Mouse (Mus musculus) kidney, embryonic 14.5 days (tissue): ENCODE results near the gene S1pr3. TPM values are rescaled to one million over a fixed set of nuclear protein-coding genes. Genes with fewer than 3 reads are reported as not detected.

Source experiments
- ATAC-seq: fragments of 200-750 bp; cut with Nextera tagmentation; 2 replicates; pipeline ENCODE4 v1.8.0; 2017; ENCODE audit warnings: moderate number of reproducible peaks, mild to moderate bottlenecking, moderate TSS enrichment, moderate library complexity; ENCODE audit not compliant: low FRiP score, low TSS enrichment
- H3K27ac ChIP-seq: fragments of 300-500 bp; sonication (generic); 2 replicates; pipeline ENCODE4 v1.5.1; 2014; ENCODE audit warnings: low read depth, mild to moderate bottlenecking, low read length, moderate library complexity, mixed read lengths
- H3K27me3 ChIP-seq: fragments of 300-500 bp; sonication (generic); 2 replicates; pipeline ENCODE4 v1.6.1; 2014; ENCODE audit warnings: mild to moderate bottlenecking, low read length; ENCODE audit not compliant: control insufficient read depth, insufficient read depth
- H3K36me3 ChIP-seq: fragments of 300-500 bp; sonication (generic); 2 replicates; pipeline ENCODE4 v1.6.1; 2014; ENCODE audit warnings: low read length, mixed read lengths; ENCODE audit not compliant: control insufficient read depth, insufficient read depth
- H3K4me1 ChIP-seq: fragments of 300-500 bp; sonication (generic); 2 replicates; pipeline ENCODE4 v1.6.1; 2014; ENCODE audit warnings: low read length, mixed read lengths; ENCODE audit not compliant: control insufficient read depth, insufficient read depth
- H3K4me2 ChIP-seq: fragments of 300-500 bp; sonication (generic); replicated peaks from 2 replicates; pipeline ENCODE4 v1.6.1; 2014; ENCODE audit warnings: low read depth, mild to moderate bottlenecking, low read length
- H3K4me3 ChIP-seq: fragments of 300-500 bp; sonication (generic); 2 replicates; pipeline ENCODE4 v1.5.1; 2014; ENCODE audit warnings: mild to moderate bottlenecking, low read length
- H3K9ac ChIP-seq: fragments of 300-500 bp; sonication (generic); 2 replicates; pipeline ENCODE4 v1.6.1; 2014; ENCODE audit warnings: low read depth, mild to moderate bottlenecking, low read length, moderate library complexity
- H3K9me3 ChIP-seq: fragments of 300-500 bp; sonication (generic); 2 replicates; pipeline ENCODE4 v1.6.1; 2016; ENCODE audit warnings: low read length; ENCODE audit not compliant: control insufficient read depth
- WGBS: fragments of 180-500 bp; shearing (Covaris S2); extraction: QIAGEN DNeasy Blood & Tissue Kit; methylation state at CpG from one replicate; pipeline ENCODE4 v1.1.7; 2014; 5-methylcytosine and 5-hydroxymethylcytosine counted together
- polyA plus RNA-seq: library from polyadenylated mRNA; unstranded; fragments of >200 nt; fragmentation: Nextera tagmentation; extraction: Ambion mirVana; gene quantifications from 2 replicates; pipeline ENCODE4 v1.2.1, GENCODE M21; 2014

Gene S1pr3
- polyA plus RNA-seq, 1 experiment from 2014 or later: 51.9 TPM

DNA sequence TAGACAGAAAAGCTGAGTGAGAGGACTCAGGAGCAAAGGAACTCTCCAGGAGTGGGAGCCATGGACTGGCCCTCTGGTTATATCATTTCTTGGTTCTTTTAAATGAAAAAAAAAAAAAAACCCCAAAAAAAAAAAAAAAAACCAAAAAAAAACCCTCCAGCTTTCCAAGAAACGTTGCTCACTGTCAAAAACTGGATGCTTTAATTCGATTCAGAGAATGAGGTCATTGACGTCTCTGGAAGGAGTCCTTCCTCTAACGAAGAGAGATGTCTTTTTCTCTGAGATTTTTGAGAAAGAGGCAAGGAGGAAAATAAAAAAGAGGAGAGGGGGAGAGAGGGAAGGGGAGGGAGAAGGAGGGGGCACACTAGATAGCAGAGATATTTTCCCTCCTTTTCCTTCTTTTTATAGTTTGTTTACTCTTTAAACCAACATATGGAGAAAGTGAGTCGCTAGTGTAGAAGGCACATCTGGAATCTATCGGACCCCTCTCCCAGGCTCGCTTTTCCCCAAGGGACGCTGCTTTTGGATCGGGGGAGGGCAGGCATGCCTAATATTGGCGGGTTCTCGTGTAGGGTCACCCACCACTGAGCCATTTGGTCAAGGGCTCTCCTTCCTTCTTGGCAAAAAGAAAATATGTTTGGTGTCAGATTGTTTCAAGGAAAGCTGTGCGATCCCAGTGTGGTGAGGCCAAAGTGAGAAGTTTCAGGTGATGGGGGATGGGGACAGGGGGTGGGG, 3.4 kb downstream of the S1pr3 start:
- H3K4me1 ChIP-seq: 0 out of 2 replicates have a peak, but pooled peaks cover 13% of the 10 kb centered on the region
- peak overlapping the region; percentile 42 for H3K9ac ChIP-seq
- peak overlapping the region; percentile 83; the same call in 1 of the 2 replicates for H3K27ac ChIP-seq
- H3K9me3 ChIP-seq: no peaks in the 10 kb centered on the region; the same call in 1 of the 2 replicates
- peaks cover 8% of the 10 kb centered on the region; the same call in 1 of the 2 replicates for H3K36me3 ChIP-seq
- WGBS: 14% methylated on average over 12 of the region's 12 CpGs
- H3K4me3 ChIP-seq: peak overlapping the region; percentile 53
- H3K27me3 ChIP-seq: peaks cover 8% of the 10 kb centered on the region; the same call in 1 of the 2 replicates
- H3K4me2 ChIP-seq: peak overlapping the region; percentile 66
- ATAC-seq: no peak

DNA sequence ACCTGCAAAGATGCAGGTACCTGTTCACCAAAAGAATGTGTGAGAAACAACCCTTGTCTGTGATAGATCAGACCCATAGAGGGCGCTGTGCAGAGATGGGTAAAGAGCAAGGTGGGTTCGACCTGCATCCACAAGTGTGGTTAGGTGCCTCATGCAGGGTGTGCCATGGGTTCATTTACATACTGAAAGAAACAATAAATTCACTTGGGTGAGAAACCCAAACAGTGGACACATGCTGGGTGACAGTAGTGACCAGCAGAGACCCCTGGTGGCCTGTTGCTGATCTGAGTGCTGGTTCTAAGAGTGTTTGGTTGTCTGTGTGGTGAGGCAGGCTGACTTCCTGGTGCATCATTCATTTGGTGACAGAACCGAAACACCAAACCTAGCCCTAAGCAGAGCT, 5.0 kb downstream of the S1pr3 start:
- H3K4me3 ChIP-seq: no peak overlapping the region
- peaks cover 16% of the 10 kb centered on the region; the same call in 1 of the 2 replicates for H3K4me1 ChIP-seq
- no peak overlapping the region for H3K9ac ChIP-seq
- H3K36me3 ChIP-seq: peaks cover 11% of the 10 kb centered on the region; the same call in 1 of the 2 replicates
- peaks cover 4% of the 10 kb centered on the region; the same call in 1 of the 2 replicates for H3K27me3 ChIP-seq
- no peak overlapping the region for H3K27ac ChIP-seq
- WGBS: 66% methylated on average over 3 of the region's 3 CpGs
- ATAC-seq: no peak
- H3K4me2 ChIP-seq: no peak overlapping the region
- H3K9me3 ChIP-seq: no peaks in the 10 kb centered on the region; the same call in 1 of the 2 replicates

DNA sequence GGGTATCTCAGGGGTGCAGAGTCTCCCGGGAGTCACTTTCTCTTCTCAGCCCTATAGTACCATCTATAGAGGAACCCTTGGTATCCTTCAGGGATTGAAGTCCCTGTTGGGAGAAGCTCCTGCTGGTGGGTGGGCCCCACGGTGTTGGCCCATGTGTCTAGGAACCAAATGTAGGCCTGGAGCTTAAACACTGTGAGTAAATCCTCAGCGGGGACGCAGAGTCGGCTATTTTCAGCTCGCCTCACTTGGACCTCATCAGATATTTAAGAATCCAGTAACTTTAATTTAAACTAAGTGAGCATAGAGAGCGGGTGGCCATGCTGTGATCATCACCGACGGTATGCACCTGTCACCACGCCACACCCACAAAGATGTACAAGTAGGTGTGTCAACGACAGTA, 8.3 kb downstream of the S1pr3 start:
- H3K36me3 ChIP-seq: peaks cover 28% of the 10 kb centered on the region; the same call in 1 of the 2 replicates
- 85% methylated on average over 11 of the region's 11 CpGs for WGBS

DNA sequence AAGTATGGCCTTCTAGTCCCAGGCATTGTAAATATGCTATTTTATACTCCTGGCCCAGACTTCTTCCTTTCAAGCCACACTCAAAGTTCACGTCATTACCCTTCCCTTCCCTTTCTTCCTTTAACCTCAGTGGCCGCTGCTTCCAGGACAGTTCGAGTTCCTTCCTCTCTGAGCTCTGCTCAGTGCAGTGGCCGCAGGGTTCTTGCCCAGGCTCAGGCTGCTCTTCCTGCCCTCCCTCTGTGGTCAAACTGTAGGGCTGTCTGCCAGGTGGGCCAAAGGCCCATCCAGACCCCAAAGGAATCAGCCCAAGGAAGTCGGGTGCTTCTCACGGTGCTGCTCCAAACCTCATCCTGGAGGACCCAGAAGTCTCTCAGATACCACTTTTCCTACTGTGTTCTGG, 9.4 kb downstream of the S1pr3 start:
- peak overlapping the region; percentile 21 for H3K4me2 ChIP-seq
- H3K9me3 ChIP-seq: no peaks in the 10 kb centered on the region; the same call in 1 of the 2 replicates
- no peak; the same call in 1 of the 2 replicates for ATAC-seq
- 64% methylated on average over 6 of the region's 6 CpGs for WGBS
- no peaks in the 10 kb centered on the region for H3K27me3 ChIP-seq
- peak overlapping the region; percentile 25; the same call in 1 of the 2 replicates for H3K27ac ChIP-seq
- peak overlapping the region; percentile 40 for H3K9ac ChIP-seq
- peaks cover 35% of the 10 kb centered on the region; the same call in 1 of the 2 replicates for H3K36me3 ChIP-seq
- H3K4me3 ChIP-seq: no peak overlapping the region
- H3K4me1 ChIP-seq: peaks cover 11% of the 10 kb centered on the region; the same call in 1 of the 2 replicates

More for the DNA sequence above, 8.3 kb downstream of the S1pr3 start:
- Histone ChIP-seq H3K4me3 (no peak overlapping the region), H3K9me3 (no peaks in the 10 kb centered on the region; the same call in 1 of the 2 replicates), H3K4me2 (no peak overlapping the region), H3K9ac (no peak overlapping the region), H3K27me3 (no peaks in the 10 kb centered on the region), H3K27ac (no peak overlapping the region), H3K4me1 (peaks cover 16% of the 10 kb centered on the region; the same call in 1 of the 2 replicates)
- no peak for ATAC-seq

DNA sequence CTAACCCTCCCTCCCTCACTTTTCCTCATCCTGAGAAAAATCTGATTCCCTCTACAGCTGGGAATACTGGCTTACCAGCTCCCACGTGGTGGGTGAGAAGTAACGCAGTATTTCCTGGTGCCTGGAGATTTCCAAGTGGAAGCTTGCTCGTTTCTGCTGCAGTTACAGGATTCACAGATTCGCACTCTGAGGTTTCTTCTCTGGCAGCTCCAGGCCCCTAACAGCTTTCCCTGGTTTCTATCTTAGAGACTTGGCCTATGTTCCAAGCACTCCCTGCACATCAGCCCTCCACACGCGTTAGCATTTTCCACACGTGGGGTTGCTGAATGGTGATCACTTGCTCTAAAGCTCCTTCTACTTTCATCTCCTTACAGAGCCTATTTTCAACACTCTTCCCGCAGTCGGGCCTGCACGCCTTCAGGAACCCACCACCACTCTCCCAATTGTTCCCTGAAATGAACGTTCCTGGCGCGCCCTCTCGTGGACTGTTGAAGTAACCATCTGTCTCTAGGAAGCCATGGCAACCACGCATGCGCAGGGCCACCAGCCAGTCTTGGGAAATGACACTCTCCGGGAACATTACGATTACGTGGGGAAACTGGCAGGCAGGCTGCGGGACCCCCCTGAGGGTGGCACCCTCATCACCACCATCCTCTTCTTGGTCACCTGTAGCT, 10.0 kb downstream of the S1pr3 start:
- H3K9me3 ChIP-seq: no peaks in the 10 kb centered on the region; the same call in 1 of the 2 replicates
- peaks cover 35% of the 10 kb centered on the region; the same call in 1 of the 2 replicates for H3K36me3 ChIP-seq
- peak; percentile 65 for ATAC-seq
- WGBS: 4% methylated on average over 20 of the region's 20 CpGs
- peak overlapping the region; percentile 21 for H3K4me2 ChIP-seq
- H3K27ac ChIP-seq: peak overlapping the region; percentile 25; the same call in 1 of the 2 replicates
- H3K4me3 ChIP-seq: no peak overlapping the region
- no peaks in the 10 kb centered on the region for H3K27me3 ChIP-seq
- peak overlapping the region; percentile 40; the same call in 1 of the 2 replicates for H3K9ac ChIP-seq
- H3K4me1 ChIP-seq: peaks cover 9% of the 10 kb centered on the region; the same call in 1 of the 2 replicates

DNA sequence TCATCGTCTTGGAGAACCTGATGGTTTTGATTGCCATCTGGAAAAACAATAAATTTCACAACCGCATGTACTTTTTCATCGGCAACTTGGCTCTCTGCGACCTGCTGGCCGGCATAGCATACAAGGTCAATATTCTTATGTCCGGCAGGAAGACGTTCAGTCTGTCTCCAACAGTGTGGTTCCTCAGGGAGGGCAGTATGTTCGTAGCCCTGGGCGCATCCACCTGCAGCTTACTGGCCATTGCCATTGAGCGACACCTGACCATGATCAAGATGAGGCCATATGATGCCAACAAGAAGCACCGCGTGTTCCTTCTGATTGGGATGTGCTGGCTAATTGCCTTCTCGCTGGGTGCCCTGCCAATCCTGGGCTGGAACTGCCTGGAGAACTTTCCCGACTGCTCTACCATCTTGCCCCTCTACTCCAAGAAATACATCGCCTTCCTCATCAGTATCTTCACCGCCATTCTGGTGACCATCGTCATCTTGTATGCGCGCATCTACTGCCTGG, 10.6 kb downstream of the S1pr3 start:
- H3K9me3 ChIP-seq: no peaks in the 10 kb centered on the region; the same call in 1 of the 2 replicates
- H3K27me3 ChIP-seq: no peaks in the 10 kb centered on the region
- peaks cover 9% of the 10 kb centered on the region; the same call in 1 of the 2 replicates for H3K4me1 ChIP-seq
- H3K27ac ChIP-seq: no peak overlapping the region
- H3K4me3 ChIP-seq: no peak overlapping the region
- peaks cover 35% of the 10 kb centered on the region; the same call in 1 of the 2 replicates for H3K36me3 ChIP-seq
- no peak for ATAC-seq
- 76% methylated on average over 19 of the region's 19 CpGs for WGBS
- no peak overlapping the region for H3K9ac ChIP-seq
- no peak overlapping the region; the same call in 1 of the 2 replicates for H3K4me2 ChIP-seq

DNA sequence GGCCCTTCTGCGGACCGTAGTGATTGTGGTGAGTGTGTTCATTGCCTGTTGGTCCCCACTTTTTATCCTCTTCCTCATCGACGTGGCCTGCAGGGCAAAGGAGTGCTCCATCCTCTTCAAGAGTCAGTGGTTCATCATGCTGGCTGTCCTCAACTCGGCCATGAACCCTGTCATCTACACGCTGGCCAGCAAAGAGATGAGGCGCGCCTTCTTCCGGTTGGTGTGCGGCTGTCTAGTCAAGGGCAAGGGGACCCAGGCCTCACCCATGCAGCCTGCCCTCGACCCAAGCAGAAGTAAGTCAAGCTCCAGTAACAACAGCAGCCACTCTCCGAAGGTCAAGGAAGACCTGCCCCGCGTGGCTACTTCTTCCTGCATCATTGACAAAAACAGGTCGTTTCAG, 11.1 kb downstream of the S1pr3 start:
- no peak overlapping the region for H3K4me2 ChIP-seq
- ATAC-seq: no peak
- peaks cover 33% of the 10 kb centered on the region; the same call in 1 of the 2 replicates for H3K36me3 ChIP-seq
- no peaks in the 10 kb centered on the region for H3K27me3 ChIP-seq
- 87% methylated on average over 15 of the region's 15 CpGs for WGBS
- H3K4me3 ChIP-seq: no peak overlapping the region
- no peaks in the 10 kb centered on the region; the same call in 1 of the 2 replicates for H3K9me3 ChIP-seq
- no peak overlapping the region for H3K9ac ChIP-seq
- H3K4me1 ChIP-seq: peaks cover 9% of the 10 kb centered on the region; the same call in 1 of the 2 replicates
- no peak overlapping the region for H3K27ac ChIP-seq

DNA sequence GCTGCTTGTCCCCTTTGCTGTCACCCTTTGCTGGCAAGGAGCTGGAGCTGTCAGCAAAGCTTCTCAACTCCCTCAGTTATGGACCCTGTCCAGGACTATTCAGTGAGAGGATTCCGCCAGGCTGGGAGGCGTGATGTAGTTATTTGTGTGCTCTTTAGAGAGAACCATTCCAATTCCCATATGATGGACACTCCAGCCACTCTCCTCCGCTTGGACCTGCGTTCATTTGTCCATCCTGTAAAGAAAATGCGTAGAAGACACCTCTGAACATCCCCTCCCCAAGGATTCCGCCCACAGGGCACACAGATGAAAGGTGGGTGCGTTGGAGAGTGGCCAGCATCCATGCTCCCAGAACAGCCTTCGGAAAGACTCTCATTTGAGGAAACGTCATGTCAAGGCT, 12.4 kb downstream of the S1pr3 start:
- peaks cover 27% of the 10 kb centered on the region; the same call in 1 of the 2 replicates for H3K36me3 ChIP-seq

More for the DNA sequence above, 12.4 kb downstream of the S1pr3 start:
- Histone ChIP-seq H3K4me3 (no peak overlapping the region), H3K27ac (no peak overlapping the region), H3K4me1 (peaks cover 9% of the 10 kb centered on the region; the same call in 1 of the 2 replicates), H3K27me3 (no peaks in the 10 kb centered on the region), H3K9me3 (no peaks in the 10 kb centered on the region; the same call in 1 of the 2 replicates), H3K4me2 (no peak overlapping the region), H3K9ac (no peak overlapping the region)
- WGBS: 78% methylated on average over 9 of the region's 9 CpGs
- no peak for ATAC-seq
